Mouse (Mus musculus) myocyte (in vitro differentiated cells): ENCODE measurements around the gene Olfr952. TPM values are rescaled to one million over a fixed set of nuclear protein-coding genes. Genes with fewer than 3 reads are reported as not detected.

Source experiments
- H3K27me3 ChIP-seq: one replicate; pipeline ENCODE4 v1.6.1; 2011; ENCODE audit not compliant: control insufficient read depth, insufficient read depth, insufficient read length
- H3K36me3 ChIP-seq: one replicate; pipeline ENCODE4 v1.6.1; 2011; ENCODE audit not compliant: control insufficient read depth, insufficient read depth
- H3K4me2 ChIP-seq: one replicate; pipeline ENCODE4 v1.6.1; 2011; ENCODE audit warnings: low read depth, control low read depth
- H3K4me3 ChIP-seq: one replicate; pipeline ENCODE4 v1.5.1; 2011; ENCODE audit warnings: mild to moderate bottlenecking, control low read depth, moderate library complexity
- H3K79me2 ChIP-seq: one replicate; pipeline ENCODE4 v1.6.1; 2011; ENCODE audit not compliant: control insufficient read depth, insufficient read depth
- H3ac ChIP-seq: one replicate; pipeline ENCODE4 v1.6.1; 2011; ENCODE audit not compliant: control insufficient read depth, insufficient read length
- CEBPB ChIP-seq: IDR thresholded peaks from 2 replicates; pipeline ENCODE4 v1.6.1; 2011; ENCODE audit warnings: mild to moderate bottlenecking, moderate library complexity; ENCODE audit not compliant: poor library complexity, insufficient read depth, severe bottlenecking
- E2F4 ChIP-seq: IDR thresholded peaks from one replicate; pipeline ENCODE4 v1.6.1; 2011; ENCODE audit warnings: mild to moderate bottlenecking, control low read depth, moderate library complexity; ENCODE audit not compliant: insufficient read depth
- MAX ChIP-seq: IDR thresholded peaks from one replicate; pipeline ENCODE4 v1.6.1; 2011; ENCODE audit warnings: low read depth, mild to moderate bottlenecking, control low read depth
- MYOD1 ChIP-seq, 3 experiments: IDR thresholded peaks; one replicate each; pipeline ENCODE4 v1.6.1; 2011; ENCODE audit warnings: control low read depth in 2 of 3, low read depth in 2 of 3, mild to moderate bottlenecking in 2 of 3, moderate library complexity in 1 of 3; ENCODE audit not compliant: insufficient read length in 2 of 3, control insufficient read depth in 1 of 3
- MYOG ChIP-seq, 3 experiments: IDR thresholded peaks; one replicate each; pipeline ENCODE4 v1.6.1; 2011; ENCODE audit warnings: control low read depth in 2 of 3, low read depth in 2 of 3, mild to moderate bottlenecking in 2 of 3; ENCODE audit not compliant: insufficient read length in 2 of 3, control insufficient read depth in 1 of 3, insufficient read depth in 1 of 3
- POLR2A ChIP-seq: IDR thresholded peaks from one replicate; pipeline ENCODE4 v1.6.1; 2011; ENCODE audit warnings: low read depth, mild to moderate bottlenecking, control low read depth, moderate library complexity; ENCODE audit not compliant: insufficient read length
- POLR2AphosphoS2 ChIP-seq: IDR thresholded peaks from one replicate; pipeline ENCODE4 v1.6.1; 2011; ENCODE audit warnings: low read depth, control low read depth; ENCODE audit not compliant: insufficient read length
- REST ChIP-seq: IDR thresholded peaks from one replicate; pipeline ENCODE4 v1.6.1; 2011; ENCODE audit warnings: mild to moderate bottlenecking, control low read depth, moderate library complexity; ENCODE audit not compliant: insufficient read depth, insufficient read length
- SRF ChIP-seq: IDR thresholded peaks from one replicate; pipeline ENCODE4 v1.6.1; 2011; ENCODE audit warnings: low read depth; ENCODE audit not compliant: control insufficient read depth, insufficient read length
- TCF12 ChIP-seq: IDR thresholded peaks from one replicate; pipeline ENCODE4 v1.6.1; 2011; ENCODE audit warnings: mild to moderate bottlenecking, control low read depth; ENCODE audit not compliant: poor library complexity, insufficient read depth, severe bottlenecking
- TCF3 ChIP-seq: IDR thresholded peaks from one replicate; pipeline ENCODE4 v1.6.1; 2011; ENCODE audit warnings: low read depth, control low read depth; ENCODE audit not compliant: insufficient read length
- USF1 ChIP-seq: IDR thresholded peaks from one replicate; pipeline ENCODE4 v1.6.1; 2011; ENCODE audit warnings: low read depth, mild to moderate bottlenecking, control low read depth, moderate library complexity
- polyA plus RNA-seq: library from polyadenylated mRNA; unstranded; fragments of >200 nt; fragmentation: generic; extraction: Trizol; gene quantifications from one replicate; pipeline ENCODE4 v1.2.1, GENCODE M21; 2012; ENCODE audit warnings: missing spikeins

The Olfr952 gene
- not detected for polyA plus RNA-seq

DNA sequence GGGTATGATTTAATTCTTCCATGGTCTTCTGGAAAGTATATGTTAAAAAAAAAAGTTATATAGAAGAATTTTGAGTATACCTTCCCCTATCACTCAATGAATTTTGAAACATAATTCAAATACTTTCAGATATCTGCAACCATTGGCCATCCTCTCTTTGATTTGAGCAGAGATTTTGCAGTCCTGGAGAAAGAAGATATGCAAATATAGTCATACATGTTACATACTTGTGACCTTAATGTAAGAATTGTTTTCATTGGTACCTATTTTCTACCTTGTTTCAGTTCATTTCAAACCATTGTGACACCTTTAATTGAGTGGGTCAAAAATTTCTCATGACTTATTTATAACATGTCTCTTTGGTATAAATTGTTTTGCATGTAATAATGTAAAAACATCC is at the start of gene Olfr952:
Gene Olfr952, minus strand, starts transcription at position 101 of the 400 bp plus-strand sequence.
- Histone ChIP-seq H3K79me2 (no peaks in the 10 kb centered on the region), H3ac (no peak within 1 kb of the TSS), H3K36me3 (no peaks in the 10 kb centered on the region), H3K27me3 (no peaks in the 10 kb centered on the region), H3K4me3 (no peak within 1 kb of the TSS), H3K4me2 (no peak within 1 kb of the TSS)
- TF ChIP-seq TCF3 (no peak), MYOG (IDR thresholded peaks at IDR 0.05; ENCODE audit: control insufficient read depth in 1 of 3, insufficient read depth in 1 of 3, insufficient read length in 2 of 3, low read depth in 2 of 3) (no peak), USF1 (no peak), SRF (no peak)

DNA sequence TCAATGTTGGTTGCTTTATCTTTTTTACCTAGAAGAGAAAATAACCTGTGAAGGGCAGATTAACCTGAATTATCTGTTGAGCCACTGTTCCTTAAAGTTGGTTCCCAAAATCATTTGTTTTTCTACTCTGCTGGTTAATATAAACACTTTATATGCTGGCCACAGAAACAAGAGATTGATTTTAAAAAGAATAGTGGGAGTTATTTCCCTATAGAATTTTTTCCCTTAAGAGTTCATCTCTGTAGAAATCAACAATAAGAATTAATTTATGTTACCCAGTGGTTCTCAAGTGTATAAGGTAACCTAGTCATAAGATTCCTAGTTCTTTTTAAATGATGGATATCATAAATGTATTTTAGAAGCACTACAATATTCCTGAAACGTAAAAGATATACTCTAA is 44.9 kb upstream of the Olfr952 start, which contains the start of gene Olfr955:
Gene Olfr955, minus strand, starts transcription at position 101 of the 400 bp plus-strand sequence.
- TF ChIP-seq MYOD1 (IDR thresholded peaks at IDR 0.05; ENCODE audit: control insufficient read depth in 1 of 3, insufficient read length in 2 of 3, low read depth in 2 of 3) (no peak), USF1 (no peak), TCF3 (no peak)
- Histone ChIP-seq H3K36me3 (no peaks in the 10 kb centered on the region), H3K4me3 (no peak within 1 kb of the TSS), H3K27me3 (no peaks in the 10 kb centered on the region), H3ac (no peak within 1 kb of the TSS), H3K79me2 (no peaks in the 10 kb centered on the region), H3K4me2 (no peak within 1 kb of the TSS)

DNA sequence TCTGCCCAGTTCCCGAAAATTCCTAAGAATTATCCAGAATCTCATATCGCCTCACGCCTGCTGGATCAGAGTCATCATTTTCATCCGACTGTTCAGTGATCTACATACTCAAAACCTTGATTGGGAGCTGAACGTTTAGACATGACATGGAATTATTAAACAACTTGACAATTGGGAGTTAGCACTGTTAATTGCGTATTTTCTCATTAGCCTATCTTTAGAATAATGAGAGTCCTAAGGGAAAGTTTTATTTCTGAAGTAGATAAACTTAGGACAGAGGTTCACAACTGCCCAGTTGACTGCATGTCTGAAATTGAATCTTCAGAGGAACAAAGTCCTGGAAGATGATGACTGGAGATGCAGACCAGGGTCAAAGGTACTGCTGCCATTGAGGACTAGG is 29.5 kb upstream of the Olfr952 start, which contains the start of gene Olfr954:
Gene Olfr954, plus strand, starts transcription at position 301 of the 400 bp plus-strand sequence.
- no peak within 1 kb of the TSS for H3K4me3 ChIP-seq
- H3K4me2 ChIP-seq = no peak within 1 kb of the TSS
- H3ac ChIP-seq = no peak within 1 kb of the TSS
- TF ChIP-seq MYOD1 (IDR thresholded peaks at IDR 0.05; ENCODE audit: control insufficient read depth in 1 of 3, insufficient read length in 2 of 3, low read depth in 2 of 3) (no peak), POLR2A (no peak), MYOG (IDR thresholded peaks at IDR 0.05; ENCODE audit: control insufficient read depth in 1 of 3, insufficient read depth in 1 of 3, insufficient read length in 2 of 3, low read depth in 2 of 3) (no peak), TCF3 (no peak), TCF12 (no peak), MAX (no peak), USF1 (no peak), SRF (no peak), REST (no peak), CEBPB (no peak), E2F4 (no peak), POLR2AphosphoS2 (no peak)
- no peaks in the 10 kb centered on the region for H3K36me3 ChIP-seq
- no peaks in the 10 kb centered on the region for H3K27me3 ChIP-seq
- H3K79me2 ChIP-seq = no peaks in the 10 kb centered on the region

DNA sequence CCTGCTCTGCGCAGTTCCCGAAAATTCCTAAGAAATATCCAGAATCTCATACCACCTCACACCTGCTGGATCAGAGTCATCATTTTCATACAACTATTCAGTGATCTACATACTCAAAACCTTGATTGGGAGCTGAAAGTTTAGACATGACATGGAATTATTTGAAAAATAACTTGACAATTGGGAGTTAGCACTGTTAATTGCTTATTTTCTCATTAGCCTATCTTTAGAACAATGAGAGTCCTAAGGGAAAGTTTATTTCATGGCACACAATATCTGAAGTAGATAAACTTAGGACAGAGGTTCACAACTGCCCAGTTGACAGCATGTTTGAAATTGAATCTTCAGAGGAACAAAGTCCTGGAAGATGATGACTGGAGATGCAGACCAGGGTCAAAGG is 39.8 kb downstream of the Olfr952 start, which contains the start of gene Olfr951:
Gene Olfr951, plus strand, starts transcription at position 301 of the 400 bp plus-strand sequence.
- Histone ChIP-seq H3K27me3 (no peaks in the 10 kb centered on the region), H3K4me2 (no peak within 1 kb of the TSS)
- no peak for TF ChIP-seq MYOD1 (IDR thresholded peaks at IDR 0.05; ENCODE audit: control insufficient read depth in 1 of 3, insufficient read length in 2 of 3, low read depth in 2 of 3)
- TF ChIP-seq SRF = no peak
- no peak for TF ChIP-seq POLR2AphosphoS2
- no peak for TF ChIP-seq USF1
- TF ChIP-seq REST = no peak
- no peak for TF ChIP-seq MAX
- TF ChIP-seq TCF3 = no peak
- no peak for TF ChIP-seq MYOG (IDR thresholded peaks at IDR 0.05; ENCODE audit: control insufficient read depth in 1 of 3, insufficient read depth in 1 of 3, insufficient read length in 2 of 3, low read depth in 2 of 3)
- no peak for TF ChIP-seq TCF12
- TF ChIP-seq E2F4 = no peak
- no peak for TF ChIP-seq CEBPB
- no peak for TF ChIP-seq POLR2A

More for the DNA sequence above, 39.8 kb downstream of the Olfr952 start, which contains the start of gene Olfr951:
- no peak within 1 kb of the TSS for H3K4me3 ChIP-seq
- no peaks in the 10 kb centered on the region for H3K36me3 ChIP-seq
- no peak within 1 kb of the TSS for H3ac ChIP-seq
- no peaks in the 10 kb centered on the region for H3K79me2 ChIP-seq

Other genes starting within 250 kb of the Olfr952 start
- gene Olfr944, start 225.2 kb downstream of the Olfr952 start, polyA plus RNA-seq = not detected
- gene Olfr1537, start 177.2 kb downstream of the Olfr952 start, polyA plus RNA-seq = not detected
- not detected for gene Olfr945, start 150.3 kb downstream of the Olfr952 start, polyA plus RNA-seq
- gene Olfr948, start 101.1 kb downstream of the Olfr952 start, polyA plus RNA-seq = not detected
- gene Olfr951, start 39.7 kb downstream of the Olfr952 start, polyA plus RNA-seq = not detected
- gene Olfr954, start 29.6 kb upstream of the Olfr952 start, polyA plus RNA-seq = not detected
- gene Olfr955, start 44.8 kb upstream of the Olfr952 start, polyA plus RNA-seq = not detected
- gene Olfr44, start 66.8 kb upstream of the Olfr952 start, polyA plus RNA-seq = not detected
- gene Olfr957, start 88.7 kb upstream of the Olfr952 start, polyA plus RNA-seq = not detected
- not detected for gene Olfr958, start 126.9 kb upstream of the Olfr952 start, polyA plus RNA-seq
- not detected for gene Olfr959, start 148.4 kb upstream of the Olfr952 start, polyA plus RNA-seq
- 0.01 TPM for gene AW551984, start 177.3 kb upstream of the Olfr952 start, polyA plus RNA-seq
- not detected for gene Olfr148, start 183.5 kb upstream of the Olfr952 start, polyA plus RNA-seq
- gene Olfr960, start 194.2 kb upstream of the Olfr952 start, polyA plus RNA-seq = not detected
- gene Olfr961, start 217.9 kb upstream of the Olfr952 start, polyA plus RNA-seq = not detected
- not detected for gene Olfr963, start 240.1 kb upstream of the Olfr952 start, polyA plus RNA-seq